Mouse (Mus musculus): ENCODE results near the gene Xylt1.

Gene Xylt1

GRCm38 (mm10) chr7:117698551-117699114 lies 317.9 kb downstream of the Xylt1 start:
- no peak for DNase-seq (ENCODE audit: low spot score in 2 of 2)

GRCm38 (mm10) chr7:117699343-117699985 lies 318.7 kb downstream of the Xylt1 start:
- no peak for DNase-seq (ENCODE audit: low spot score in 2 of 2)

- DNase-seq (ENCODE audit: low spot score in 2 of 2), result no peak
Measured at GRCm38 (mm10) chr7:117700066-117700465, 319.3 kb downstream of the Xylt1 start.

- DNase-seq (ENCODE audit: low spot score in 2 of 2), result no peak
Measured at GRCm38 (mm10) chr7:117709901-117710607, 329.3 kb downstream of the Xylt1 start.

GRCm38 (mm10) chr7:117716876-117717408 lies 336.2 kb downstream of the Xylt1 start:
- DNase-seq (ENCODE audit: low spot score in 2 of 2), result no peak

- no peak for DNase-seq (ENCODE audit: low spot score in 2 of 2)
Measured at GRCm38 (mm10) chr7:117720426-117720825, 339.6 kb downstream of the Xylt1 start.
